Mouse (Mus musculus): Measurements from ENCODE around the gene Epha7.

- TF ChIP-seq GATA1 (IDR thresholded peaks at IDR 0.05; ENCODE audit: borderline replicate concordance, low read length), result no peak
- TF ChIP-seq FLI1 (IDR thresholded peaks at IDR 0.05; ENCODE audit: low read length), result no peak
These were observed 2.1 kb downstream of the Epha7 start for GRCm38 (mm10) chr4:28814816-28815620.

Measured in megakaryocyte, embryonic 14.5 days (primary cell).